Mouse (Mus musculus): Measurements from ENCODE around the gene Insig1.

The Insig1 gene

DNA sequence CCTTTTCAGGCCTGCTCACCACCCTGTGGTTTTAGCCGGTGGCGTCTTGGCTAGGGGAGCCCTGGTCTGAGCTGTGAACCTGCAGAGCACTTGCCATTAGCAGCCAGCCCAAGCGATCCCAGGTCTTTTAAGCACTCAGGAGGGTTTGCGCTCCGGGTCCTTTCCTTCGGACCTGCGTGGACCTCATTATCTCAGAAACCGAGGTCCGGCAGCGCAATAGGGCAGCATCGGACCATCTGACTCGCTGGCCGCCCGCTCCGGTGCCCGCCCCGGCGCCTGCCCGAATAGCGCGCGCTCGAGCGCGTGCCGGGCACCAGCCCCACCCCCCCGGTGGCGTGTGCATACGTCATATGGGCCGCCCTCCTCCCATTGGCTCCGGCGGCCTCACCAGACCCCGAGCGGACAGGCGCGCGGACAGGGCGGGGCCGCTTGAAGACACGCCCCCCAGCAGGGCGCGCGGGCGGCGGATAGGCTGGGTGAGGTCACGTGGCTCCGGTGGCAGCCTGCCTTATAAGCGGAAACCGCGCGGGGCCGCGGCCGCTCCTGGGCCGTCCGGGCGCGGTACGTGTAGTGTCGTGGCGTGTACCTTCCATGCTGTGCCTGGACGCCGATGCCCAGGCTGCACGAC is at the start of gene Insig1:
Insig1 (plus strand) TSS at position 536 of the 628 bp plus-strand sequence.
- DNase-seq (ENCODE audit: low read depth in 2 of 2, low spot score in 2 of 2), result peak; percentile 93 to 96

DNA sequence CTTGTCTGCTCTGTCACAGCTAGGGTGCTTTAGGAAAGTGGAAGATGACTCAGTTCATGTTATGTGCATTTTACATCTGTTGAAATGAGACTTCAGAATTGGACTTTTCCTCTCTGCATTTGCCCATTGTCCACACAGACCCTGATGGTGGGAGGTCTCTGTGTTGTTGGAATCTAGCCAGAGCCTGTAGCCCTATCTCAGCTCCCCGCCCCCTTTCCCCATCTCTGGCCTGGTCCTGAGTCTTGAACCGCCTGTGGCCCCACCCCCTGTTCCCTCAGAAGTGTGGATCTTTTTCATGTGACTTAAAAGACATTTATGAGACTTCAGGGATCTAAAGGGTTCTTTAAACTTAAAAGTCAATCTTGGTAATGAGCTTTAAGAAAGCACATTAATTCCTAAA is 47.7 kb upstream of the Insig1 start:
- DNase-seq (ENCODE audit: low read depth in 2 of 2, low spot score in 2 of 2), result no peak

DNA sequence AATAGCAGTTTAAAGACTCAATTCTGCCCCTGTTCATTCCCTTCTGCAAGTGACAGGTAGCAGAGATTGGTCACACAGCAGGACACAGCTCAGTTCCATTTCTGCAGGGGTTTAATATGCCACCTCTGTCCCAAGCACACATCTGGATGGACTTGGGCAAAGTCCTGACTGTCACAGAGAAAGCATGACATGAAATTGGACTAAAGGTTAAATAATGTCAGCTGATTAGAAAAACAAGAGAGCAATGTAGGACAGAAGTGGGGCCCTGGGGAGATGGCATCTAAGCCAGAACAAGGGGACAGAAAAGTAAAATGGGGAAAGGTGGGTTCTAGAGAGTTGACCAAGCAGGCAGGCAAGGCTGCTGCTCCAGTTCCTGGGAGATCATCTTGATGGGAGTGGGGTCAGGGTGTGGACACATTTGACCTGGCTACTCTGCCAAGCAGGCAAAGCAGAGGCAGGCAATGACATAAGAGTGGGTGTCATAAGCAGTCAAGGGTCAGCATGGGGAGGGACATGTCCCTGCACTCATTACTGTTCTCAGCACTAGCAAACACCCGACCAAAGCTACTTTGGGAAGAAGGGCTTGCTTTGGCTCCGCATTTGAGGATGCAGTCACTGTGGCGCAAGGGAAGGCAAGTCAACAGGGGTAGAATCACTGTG is 39.5 kb upstream of the Insig1 start:
- no peak for DNase-seq (ENCODE audit: low read depth in 2 of 2, low spot score in 2 of 2)

DNA sequence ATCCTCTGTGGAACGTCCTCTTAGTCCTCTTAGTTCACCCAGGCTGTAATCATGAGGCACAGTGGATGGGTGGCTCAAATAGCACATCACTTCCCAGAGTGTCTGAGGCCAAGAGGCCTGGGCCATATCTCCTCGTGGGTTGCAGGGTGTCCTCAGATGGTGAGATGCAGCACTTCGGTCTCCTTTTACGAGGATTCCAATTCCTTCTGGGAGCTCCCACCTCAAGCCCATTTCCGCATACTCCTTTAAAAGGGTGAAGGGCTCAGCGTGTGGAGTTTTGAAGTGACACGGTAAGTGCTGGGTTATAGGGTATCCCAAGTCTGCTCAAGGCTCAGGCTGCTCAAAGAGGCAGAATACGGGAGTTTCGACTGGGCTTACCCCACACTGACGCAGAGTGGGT is 38.3 kb upstream of the Insig1 start:
- no peak for DNase-seq (ENCODE audit: low read depth in 2 of 2, low spot score in 2 of 2)

DNA sequence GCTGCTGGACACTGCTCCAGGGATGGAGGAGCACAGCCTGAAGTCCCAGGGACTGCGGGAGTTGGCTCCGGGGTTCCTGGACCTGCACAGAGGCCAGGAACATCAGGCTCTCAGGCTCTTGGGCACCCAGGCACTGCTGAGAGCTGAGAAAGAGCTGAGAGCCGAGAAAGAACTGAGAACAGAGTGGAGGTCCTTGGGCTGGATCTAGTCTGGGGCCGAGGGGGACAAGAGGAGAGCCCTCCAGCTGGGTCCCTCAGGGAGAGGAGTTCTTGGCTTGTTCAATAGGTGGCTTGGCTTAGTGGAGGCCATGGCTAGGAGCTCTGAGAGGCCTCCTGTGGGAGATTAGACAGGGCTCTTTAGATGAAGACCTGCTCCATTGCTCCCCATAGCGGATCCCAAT is 37.9 kb upstream of the Insig1 start:
- DNase-seq (ENCODE audit: low read depth in 2 of 2, low spot score in 2 of 2), result no peak

DNA sequence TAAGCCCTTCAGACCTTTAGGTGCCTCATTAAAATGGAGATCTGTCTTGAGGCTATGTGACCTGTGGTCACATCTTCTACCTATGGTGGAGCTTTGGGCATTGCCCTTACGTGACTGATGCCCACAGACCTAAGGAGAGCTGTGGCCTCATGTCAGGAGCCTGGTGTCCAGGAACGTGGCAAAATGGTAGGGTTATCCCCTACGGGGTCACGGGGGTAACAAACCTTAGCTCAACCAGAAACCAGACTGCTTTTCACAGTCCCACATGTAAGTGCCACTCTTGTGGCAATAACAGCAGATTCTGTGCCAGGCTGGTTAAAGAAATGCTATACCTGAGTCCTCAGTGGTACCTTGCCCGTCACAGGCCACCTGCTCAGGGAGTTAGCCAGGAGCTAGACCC is 37.3 kb upstream of the Insig1 start:
- no peak for DNase-seq (ENCODE audit: low read depth in 2 of 2, low spot score in 2 of 2)

DNA sequence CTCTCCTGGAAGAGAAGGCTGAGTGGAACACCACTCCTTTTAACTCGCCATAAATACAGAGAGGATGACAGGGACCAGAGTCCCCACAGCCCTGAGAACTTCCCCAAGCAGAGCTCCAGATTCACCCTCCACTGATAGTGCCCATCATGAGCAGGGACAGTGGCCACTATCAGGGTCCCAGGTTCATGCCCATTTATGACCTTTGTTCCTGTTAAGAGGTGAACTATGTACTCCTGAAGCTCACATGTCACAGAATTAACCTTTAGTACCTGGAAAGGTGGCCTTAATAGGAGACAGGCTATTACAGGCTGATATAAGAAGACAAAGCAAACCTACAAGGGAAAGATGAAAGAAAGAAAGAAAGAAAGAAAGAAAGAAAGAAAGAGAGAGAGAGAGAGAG is 35.2 kb upstream of the Insig1 start:
- DNase-seq (ENCODE audit: low read depth in 2 of 2, low spot score in 2 of 2), result no peak

DNA sequence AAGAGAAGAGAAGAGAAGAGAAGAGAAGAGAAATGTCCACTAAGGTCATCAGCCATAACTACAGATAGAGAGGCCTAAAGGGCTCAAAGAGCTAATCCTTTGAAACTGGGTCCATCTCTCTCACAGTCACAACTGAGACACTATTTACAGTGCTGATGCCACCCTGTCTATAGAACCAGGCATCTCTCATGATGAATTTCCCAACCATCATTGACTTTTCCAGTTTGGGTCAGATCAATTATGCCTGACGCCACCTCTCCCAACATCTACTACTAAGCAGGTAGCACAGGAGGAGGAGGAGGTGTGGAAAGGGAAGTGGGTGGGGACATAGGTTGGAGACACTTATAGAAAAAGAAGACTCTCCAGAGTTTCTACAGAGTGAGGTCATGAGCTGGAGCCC is 34.6 kb upstream of the Insig1 start:
- DNase-seq (ENCODE audit: low read depth in 2 of 2, low spot score in 2 of 2), result no peak

DNA sequence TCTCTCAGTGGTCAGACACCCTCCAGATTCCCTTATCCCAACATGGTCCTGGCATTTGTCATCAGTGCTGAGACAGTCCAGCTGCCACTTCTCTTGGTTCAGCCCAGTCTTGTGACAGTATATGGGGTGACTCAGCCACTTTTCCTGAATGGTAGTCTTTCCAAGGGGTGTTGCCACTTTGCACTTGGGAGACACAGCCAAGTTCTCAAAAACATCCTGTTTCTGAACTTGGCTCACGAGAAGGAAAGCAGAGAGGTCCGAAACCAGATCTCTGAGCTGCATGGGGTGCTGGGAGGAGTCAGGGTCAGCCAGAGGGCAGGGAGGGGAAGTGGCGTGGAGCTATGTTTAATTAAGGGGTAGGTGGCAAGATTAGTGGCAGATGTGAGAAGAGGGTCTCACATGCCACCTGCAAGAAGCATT is 34.0 kb upstream of the Insig1 start:
- DNase-seq (ENCODE audit: low read depth in 2 of 2, low spot score in 2 of 2), result no peak

DNA sequence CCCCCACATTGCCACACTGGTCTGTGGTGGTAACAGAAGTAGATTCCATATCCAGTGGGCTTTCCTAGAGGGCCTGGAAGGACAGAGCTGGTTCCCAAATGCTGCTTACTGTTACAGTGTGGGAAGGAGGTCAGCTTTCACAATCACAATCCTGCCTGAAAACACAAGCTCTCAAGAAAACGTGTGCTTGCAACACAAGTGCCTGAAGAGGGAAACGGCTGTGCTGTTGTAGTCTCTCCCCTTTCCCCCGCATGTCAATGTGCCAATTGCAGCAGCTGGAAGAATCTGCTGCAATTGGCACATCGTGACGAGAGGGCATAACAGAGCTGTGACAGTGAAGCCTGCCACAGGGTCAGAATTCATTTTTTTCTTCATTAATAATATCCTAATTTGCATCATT is 33.5 kb upstream of the Insig1 start:
- no peak for DNase-seq (ENCODE audit: low read depth in 2 of 2, low spot score in 2 of 2)

DNA sequence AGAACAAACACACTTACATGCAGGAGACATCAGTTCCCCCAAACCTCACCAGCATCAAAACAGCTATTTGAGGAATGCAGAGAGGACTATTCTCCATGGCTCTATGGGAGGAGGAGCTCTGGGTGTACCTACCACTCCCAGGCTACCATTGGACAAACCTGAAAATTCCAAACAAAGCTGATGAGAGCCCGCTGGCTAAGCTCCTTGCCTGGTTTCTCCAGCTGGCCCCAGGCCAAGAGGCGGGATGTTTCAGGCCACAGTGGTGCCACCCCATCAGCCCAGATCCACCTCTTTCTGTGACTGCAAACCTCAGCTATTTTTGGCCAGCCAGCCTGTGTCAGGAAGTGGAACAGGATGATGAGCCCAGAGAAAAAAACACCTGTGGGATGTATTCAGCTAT is 33.0 kb upstream of the Insig1 start:
- no peak for DNase-seq (ENCODE audit: low read depth in 2 of 2, low spot score in 2 of 2)

DNA sequence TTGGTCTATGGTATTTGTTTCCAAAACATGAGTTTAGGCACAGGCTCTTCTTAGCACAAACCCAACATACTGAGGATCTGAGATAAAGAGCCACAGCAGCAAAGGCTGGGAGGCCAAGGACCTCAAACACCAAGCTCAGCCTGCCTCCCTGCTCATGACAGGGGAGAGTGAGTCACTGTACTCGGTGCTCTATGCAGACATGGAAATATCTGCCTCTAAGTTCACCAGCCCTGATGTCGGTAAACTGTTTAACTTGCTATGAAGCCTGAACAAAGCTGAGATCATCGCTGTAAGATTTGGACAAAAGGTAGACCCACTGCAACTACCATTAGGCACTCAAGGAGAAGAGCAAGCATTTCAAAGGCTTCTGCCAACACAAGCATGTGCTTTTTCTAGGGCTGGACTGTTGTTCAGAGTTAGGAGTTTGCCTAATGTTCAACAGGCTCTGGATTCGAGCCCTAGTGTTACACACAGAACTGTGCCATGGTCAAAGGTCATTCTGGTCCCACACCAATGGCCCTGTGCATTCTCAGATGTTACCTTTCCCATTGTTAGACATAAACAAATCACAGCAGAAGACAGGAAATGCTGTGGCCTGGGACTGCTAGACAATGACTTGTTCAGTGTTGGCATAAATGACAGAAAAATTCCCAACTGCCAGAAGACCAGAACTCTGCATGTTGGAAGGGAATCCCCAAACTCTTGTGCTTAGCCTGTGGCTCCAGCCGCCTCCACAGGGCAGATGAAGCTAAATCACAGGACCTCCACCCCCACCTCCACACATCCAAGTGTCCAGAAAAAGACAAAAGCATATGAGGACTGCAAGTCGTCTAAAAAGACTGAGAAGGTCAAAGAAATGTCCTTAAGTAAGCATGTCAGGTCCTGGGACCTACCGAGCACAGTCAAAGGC is 31.2 kb upstream of the Insig1 start:
- DNase-seq (ENCODE audit: low read depth in 2 of 2, low spot score in 2 of 2), result no peak

DNA sequence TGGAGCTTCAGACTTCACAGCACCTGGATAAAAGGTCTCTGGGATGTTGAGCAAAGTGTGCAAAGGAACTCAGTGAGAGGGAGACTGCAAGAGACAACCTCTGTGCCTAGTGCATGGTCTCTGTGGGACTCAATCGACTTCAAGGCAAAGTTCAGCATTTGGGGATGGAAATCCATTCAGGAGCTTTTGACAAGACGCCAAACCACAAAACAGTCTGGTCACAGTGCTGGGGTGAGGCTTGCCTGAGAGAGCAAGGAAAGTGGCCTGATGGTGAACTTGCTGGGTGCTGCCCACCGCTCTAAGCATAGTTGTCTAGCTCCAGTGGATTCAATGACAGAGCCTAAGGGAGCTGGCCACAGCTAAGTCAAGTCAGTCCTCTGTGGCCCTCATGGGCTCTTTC is 30.4 kb upstream of the Insig1 start:
- no peak for DNase-seq (ENCODE audit: low read depth in 2 of 2, low spot score in 2 of 2)

DNA sequence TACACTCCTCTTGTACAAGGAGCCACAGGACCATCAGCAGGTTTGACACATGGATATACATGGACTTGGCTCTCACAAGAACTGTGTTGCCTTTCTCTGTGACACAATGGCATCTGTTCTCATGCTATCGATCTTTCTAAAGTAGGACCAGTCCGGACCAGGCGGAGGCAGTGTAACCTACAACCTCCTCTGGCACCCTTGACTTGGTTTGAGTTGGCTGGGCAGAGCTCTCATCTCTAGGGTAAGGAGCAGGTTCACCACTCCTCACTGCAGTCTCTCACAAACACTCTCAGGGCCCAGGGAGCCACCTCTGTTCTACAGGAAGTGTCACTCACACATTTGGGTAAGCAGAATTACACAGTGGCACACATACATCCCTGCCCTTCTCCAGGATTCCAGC is 29.1 kb upstream of the Insig1 start:
- DNase-seq (ENCODE audit: low read depth in 2 of 2, low spot score in 2 of 2), result no peak

DNA sequence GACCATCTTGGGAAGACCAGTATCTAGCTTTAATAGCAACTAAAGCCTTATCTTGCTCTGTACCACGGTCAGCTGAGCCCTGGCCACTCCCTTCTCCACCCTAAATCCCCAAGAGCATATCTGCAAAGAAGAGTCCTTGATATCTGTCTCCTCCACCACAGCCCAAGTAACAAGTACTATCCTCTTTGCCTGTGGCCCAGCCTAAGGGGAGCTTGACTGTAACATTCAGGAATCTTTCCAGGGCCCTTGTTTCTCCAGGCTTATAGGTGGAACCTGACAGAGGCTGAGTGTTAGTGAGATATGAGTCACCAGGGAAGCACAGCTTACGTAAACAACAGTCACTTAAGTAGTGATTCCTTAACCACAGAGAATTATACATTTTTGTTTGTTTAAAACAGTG is 28.4 kb upstream of the Insig1 start:
- no peak for DNase-seq (ENCODE audit: low read depth in 2 of 2, low spot score in 2 of 2)

DNA sequence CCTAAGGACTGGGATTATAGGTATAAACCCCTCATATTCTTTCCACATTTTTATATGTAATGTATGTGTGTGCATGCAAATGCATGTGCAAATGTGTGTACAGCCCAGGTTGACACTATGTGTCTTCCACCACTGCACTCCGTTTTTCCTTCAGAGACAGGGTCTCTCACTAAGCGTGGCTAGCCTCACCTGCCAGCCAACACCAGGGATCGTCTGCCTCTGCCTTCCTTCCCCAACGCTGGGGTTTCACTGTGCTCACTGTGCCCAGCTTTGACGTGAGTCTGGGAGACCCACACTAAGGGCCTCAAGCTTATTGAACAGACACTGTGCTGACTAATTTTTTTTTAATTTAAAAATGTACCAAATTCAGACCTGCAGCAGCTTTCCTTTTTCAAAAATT is 27.8 kb upstream of the Insig1 start:
- DNase-seq (ENCODE audit: low read depth in 2 of 2, low spot score in 2 of 2), result no peak

DNA sequence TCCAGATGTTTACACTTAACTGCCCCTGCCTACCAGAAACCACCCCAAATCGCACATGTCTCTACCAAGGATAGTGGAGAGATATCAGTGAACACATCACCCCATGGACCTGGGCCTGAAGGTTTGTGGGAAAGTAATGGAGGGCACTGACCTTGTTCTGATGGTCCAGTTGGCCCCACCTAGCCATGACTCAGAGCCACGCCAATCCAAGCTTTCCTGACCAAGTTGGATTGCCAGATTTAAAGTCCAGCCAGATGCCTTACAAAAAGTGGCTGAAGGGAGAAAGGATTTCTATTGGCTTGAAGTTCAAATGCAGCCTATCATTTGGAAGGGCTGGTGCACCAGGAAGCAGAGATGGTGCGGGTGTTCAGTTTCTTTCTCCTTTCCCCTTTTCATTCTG is 24.2 kb upstream of the Insig1 start:
- DNase-seq (ENCODE audit: low read depth in 2 of 2, low spot score in 2 of 2), result no peak

DNA sequence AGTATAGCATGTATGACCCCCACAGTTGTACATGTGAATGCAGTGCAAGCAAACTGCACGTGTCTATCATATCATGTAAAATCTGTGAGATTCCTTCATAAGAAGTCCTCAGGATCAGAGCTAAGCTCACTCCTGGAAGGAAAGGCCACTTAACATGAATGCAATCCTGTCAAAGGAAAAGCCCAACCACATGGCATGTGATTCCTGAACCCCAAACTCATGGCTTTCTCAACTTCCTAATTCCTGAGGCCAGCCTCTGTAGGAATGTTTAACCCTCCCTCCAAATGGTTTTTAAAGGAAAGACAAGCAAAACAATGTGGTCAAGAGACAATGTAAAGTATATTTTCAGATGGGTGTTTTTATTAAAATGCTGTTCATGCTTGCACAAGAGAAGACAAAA is 23.2 kb upstream of the Insig1 start:
- DNase-seq (ENCODE audit: low read depth in 2 of 2, low spot score in 2 of 2), result no peak

DNA sequence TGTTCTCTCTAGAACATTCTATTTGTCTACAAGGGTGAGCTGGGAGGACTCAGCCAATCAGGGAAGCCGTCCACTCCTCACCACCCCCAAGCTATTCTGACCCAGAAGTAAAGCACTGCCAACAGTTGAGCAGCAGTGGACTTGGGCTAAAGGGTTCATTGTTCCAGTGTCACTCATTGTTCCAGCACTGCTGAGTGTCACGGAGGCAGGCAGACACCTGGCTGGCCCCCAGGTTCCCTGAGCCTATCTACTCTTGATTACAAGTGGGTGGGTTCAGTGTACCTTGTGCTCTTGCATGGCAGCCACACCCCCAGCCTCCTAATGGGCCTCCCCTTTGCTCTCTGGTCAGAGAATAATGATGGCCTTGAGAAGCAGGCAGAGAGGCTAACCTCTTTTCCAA is 15.7 kb upstream of the Insig1 start:
- DNase-seq (ENCODE audit: low read depth in 2 of 2, low spot score in 2 of 2), result no peak

DNA sequence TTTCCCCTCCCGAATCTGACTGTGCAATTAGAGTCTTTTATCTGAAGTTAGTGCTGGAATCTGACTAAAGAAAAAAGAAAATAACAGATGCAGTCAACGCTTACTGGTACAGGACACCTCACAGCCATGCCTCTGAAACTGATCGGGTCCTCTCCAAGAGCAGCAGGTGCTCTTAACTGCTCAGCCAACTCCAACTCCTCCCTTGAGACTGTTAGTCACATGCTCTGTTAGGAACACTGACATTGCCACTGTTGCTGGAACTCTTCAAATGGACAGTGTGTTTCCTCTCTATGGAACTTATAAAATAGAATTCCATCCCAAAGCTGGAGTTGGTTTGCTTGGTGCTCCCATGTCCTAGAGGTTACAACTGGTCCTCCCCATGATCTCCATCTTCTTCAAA is 14.3 kb upstream of the Insig1 start:
- no peak for DNase-seq (ENCODE audit: low read depth in 2 of 2, low spot score in 2 of 2)

DNA sequence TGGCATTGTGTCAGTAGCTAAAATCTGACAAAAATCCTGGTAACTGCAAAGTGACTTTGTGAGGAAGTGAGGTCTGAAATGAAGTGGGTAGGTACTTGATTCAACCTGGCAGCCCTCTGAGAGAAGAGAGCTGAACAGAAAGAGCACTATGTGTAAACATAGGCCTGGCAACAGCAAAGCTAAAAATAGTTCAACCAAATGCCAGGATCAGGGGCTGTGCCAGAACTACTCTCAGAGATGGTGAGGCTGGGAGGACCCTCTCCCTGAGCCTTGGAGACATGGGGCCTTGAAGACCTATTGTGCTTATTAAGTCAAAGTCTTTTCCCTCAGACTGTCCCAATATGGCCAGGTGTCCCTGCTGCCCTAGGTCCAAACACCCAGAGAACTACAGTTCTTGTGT is 10.7 kb upstream of the Insig1 start:
- DNase-seq (ENCODE audit: low read depth in 2 of 2, low spot score in 2 of 2), result no peak

DNA sequence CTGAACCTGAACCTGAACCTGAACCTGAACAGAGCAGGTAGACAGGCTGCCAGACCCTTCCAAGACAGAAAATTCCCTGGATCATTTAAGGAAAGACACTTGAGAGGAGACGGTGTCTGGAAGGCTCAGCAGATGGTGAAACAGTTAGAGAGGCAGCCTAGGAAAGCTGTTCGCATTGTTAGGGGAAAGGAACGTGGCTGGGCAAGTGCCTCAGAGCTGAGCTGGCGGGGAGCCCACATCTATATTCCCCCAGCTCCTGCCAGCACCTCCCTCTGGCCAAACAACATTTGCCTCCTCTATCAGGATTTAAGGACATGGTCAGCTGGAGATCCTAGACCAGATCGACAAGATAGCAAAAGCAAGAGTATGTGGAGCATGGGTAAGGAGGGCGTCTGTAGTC is 10.2 kb upstream of the Insig1 start:
- DNase-seq (ENCODE audit: low read depth in 2 of 2, low spot score in 2 of 2), result no peak

Data from CD8-positive naive resting alpha-beta T cell, adult 2 months (primary cell).